Mouse (Mus musculus): ENCODE results near the gene Duxf3.

- no peak for TF ChIP-seq TAL1 (IDR thresholded peaks at IDR 0.05; ENCODE audit: low read length)
- no peak for TF ChIP-seq CHD1 (IDR thresholded peaks at IDR 0.05; ENCODE audit: low read depth, low read length)
- TF ChIP-seq POLR2A (IDR thresholded peaks at IDR 0.05; ENCODE audit: control insufficient read depth in 1 of 2, insufficient read depth in 1 of 2, low read depth in 1 of 2, low read length in 2 of 2, poor library complexity in 1 of 2) = no peak
These were observed 17.5 kb downstream of the Duxf3 start for GRCm38 (mm10) chr10:58214934-58215333.
